Mouse (Mus musculus) E14TG2a.4 (cell line): ENCODE data around the gene Zc2hc1c.

ENCODE experiments used
- H3K27me3 ChIP-seq: 2 replicates; pipeline ENCODE4 v1.6.1; 2014; ENCODE audit warnings: low read length, control low read depth; ENCODE audit not compliant: insufficient read depth
- H3K36me3 ChIP-seq: 2 replicates; pipeline ENCODE4 v1.6.1; 2014; ENCODE audit warnings: low read length, control low read depth; ENCODE audit not compliant: insufficient read depth
- H3K4me1 ChIP-seq: replicated peaks from 2 replicates; pipeline ENCODE4 v1.6.1; 2014; ENCODE audit warnings: low read depth, low read length, control low read depth
- H3K4me3 ChIP-seq: replicated peaks from 2 replicates; pipeline ENCODE4 v1.5.1; 2014; ENCODE audit warnings: mild to moderate bottlenecking, low read length
- H3K9me3 ChIP-seq: 2 replicates; pipeline ENCODE4 v1.6.1; 2014; ENCODE audit warnings: low read length, control low read depth
- CTCF ChIP-seq: conservative IDR thresholded peaks from 2 replicates; pipeline ENCODE4 v1.5.1; 2014; ENCODE audit warnings: low read length
- NANOG ChIP-seq: IDR thresholded peaks from 2 replicates; pipeline ENCODE4 v1.6.1; 2014; ENCODE audit warnings: borderline replicate concordance, low read length, mixed read lengths
- POU5F1 ChIP-seq: IDR thresholded peaks from 2 replicates; pipeline ENCODE4 v1.6.1; 2014; ENCODE audit warnings: low read length, borderline replicate concordance

Gene Zc2hc1c

GRCm38 (mm10) chr12:85290633-85291032, 2.2 kb downstream of the Zc2hc1c start:
- peaks cover 34% of the 10 kb centered on the region for H3K4me1 ChIP-seq
- peak overlapping the region; percentile 80; the same call in 1 of the 2 replicates for H3K4me3 ChIP-seq
- peaks cover 14% of the 10 kb centered on the region for H3K9me3 ChIP-seq
- no peak for TF ChIP-seq NANOG
- TF ChIP-seq POU5F1 = no peak
- no peak for TF ChIP-seq CTCF
- H3K27me3 ChIP-seq = peaks cover 27% of the 10 kb centered on the region
- H3K36me3 ChIP-seq = no peaks in the 10 kb centered on the region

GRCm38 (mm10) chr12:85291541-85291940, 3.1 kb downstream of the Zc2hc1c start:
- Histone ChIP-seq H3K36me3 (no peaks in the 10 kb centered on the region), H3K9me3 (peaks cover 14% of the 10 kb centered on the region), H3K27me3 (peaks cover 30% of the 10 kb centered on the region), H3K4me1 (peaks cover 41% of the 10 kb centered on the region), H3K4me3 (no peak overlapping the region)
- TF ChIP-seq POU5F1 = no peak
- TF ChIP-seq CTCF = no peak
- no peak for TF ChIP-seq NANOG

DNA sequence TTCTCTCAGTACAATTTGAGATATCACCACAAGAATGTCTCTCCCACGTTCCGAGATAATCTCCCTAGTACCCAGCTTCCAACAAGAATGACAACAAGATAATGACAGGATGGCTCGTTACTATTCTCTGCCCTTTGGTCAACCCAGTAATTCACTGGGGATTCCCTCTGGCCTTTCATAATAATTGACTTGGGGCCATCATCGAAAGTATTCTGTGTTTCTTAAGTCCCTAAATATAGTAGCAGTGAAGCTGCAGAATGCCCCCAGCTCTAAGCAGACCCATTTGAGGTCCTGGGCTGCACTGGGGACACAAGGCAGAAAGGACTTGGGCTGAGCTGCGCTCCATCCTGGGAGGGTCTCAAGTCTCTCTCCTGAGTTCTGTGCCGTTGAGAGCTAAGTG, 3.9 kb downstream of the Zc2hc1c start:
- Histone ChIP-seq H3K36me3 (no peaks in the 10 kb centered on the region), H3K4me1 (peaks cover 44% of the 10 kb centered on the region), H3K4me3 (no peak overlapping the region), H3K27me3 (peaks cover 31% of the 10 kb centered on the region), H3K9me3 (peaks cover 14% of the 10 kb centered on the region)
- no peak for TF ChIP-seq NANOG
- no peak for TF ChIP-seq CTCF
- no peak for TF ChIP-seq POU5F1

GRCm38 (mm10) chr12:85292906-85293305, 4.5 kb downstream of the Zc2hc1c start:
- TF ChIP-seq NANOG = no peak
- TF ChIP-seq CTCF = no peak
- TF ChIP-seq POU5F1 = no peak
- Histone ChIP-seq H3K9me3 (peaks cover 14% of the 10 kb centered on the region), H3K4me1 (peaks cover 42% of the 10 kb centered on the region)

DNA sequence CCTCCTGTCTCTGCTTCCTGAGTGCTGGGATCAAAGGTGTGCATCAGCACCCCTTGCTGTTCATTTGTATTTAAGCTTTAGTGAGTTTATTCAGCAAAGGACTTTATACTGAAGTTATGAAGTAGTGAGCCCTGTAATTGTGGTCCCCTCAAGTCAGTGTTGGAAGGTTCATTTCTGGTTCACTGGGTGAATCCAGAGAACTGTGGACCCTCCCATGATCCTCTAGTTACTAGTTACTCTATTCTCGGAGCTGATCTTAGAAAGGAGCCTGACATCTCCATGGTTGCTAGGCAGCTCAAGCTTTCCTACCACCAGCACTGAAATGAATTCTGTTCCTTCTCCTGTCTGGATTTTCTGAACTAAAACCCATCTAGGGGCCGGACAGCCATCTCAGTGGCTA, 7.1 kb downstream of the Zc2hc1c start:
- Histone ChIP-seq H3K4me3 (no peak overlapping the region), H3K4me1 (peaks cover 24% of the 10 kb centered on the region)
- TF ChIP-seq POU5F1 = no peak
- TF ChIP-seq NANOG = no peak
- no peak for TF ChIP-seq CTCF

More at GRCm38 (mm10) chr12:85292906-85293305, 4.5 kb downstream of the Zc2hc1c start:
- H3K4me3 ChIP-seq = no peak overlapping the region
- no peaks in the 10 kb centered on the region for H3K36me3 ChIP-seq
- peaks cover 31% of the 10 kb centered on the region for H3K27me3 ChIP-seq

GRCm38 (mm10) chr12:85296915-85297314, 8.5 kb downstream of the Zc2hc1c start:
- TF ChIP-seq POU5F1 = no peak
- TF ChIP-seq NANOG = no peak
- no peak for TF ChIP-seq CTCF
- peaks cover 22% of the 10 kb centered on the region for H3K36me3 ChIP-seq
- peaks cover 19% of the 10 kb centered on the region for H3K4me1 ChIP-seq
- peaks cover 6% of the 10 kb centered on the region; the same call in 1 of the 2 replicates for H3K27me3 ChIP-seq
- 0 out of 2 replicates have a peak overlapping the region, but pooled peaks have one; percentile 68 for H3K4me3 ChIP-seq
- H3K9me3 ChIP-seq = peaks cover 14% of the 10 kb centered on the region

More for the DNA sequence above, 7.1 kb downstream of the Zc2hc1c start:
- Histone ChIP-seq H3K27me3 (peaks cover 11% of the 10 kb centered on the region), H3K9me3 (peaks cover 14% of the 10 kb centered on the region), H3K36me3 (peaks cover 8% of the 10 kb centered on the region)

- Histone ChIP-seq H3K4me3 (no peak overlapping the region), H3K36me3 (peaks cover 27% of the 10 kb centered on the region), H3K9me3 (peaks cover 14% of the 10 kb centered on the region), H3K27me3 (peaks cover 6% of the 10 kb centered on the region; the same call in 1 of the 2 replicates), H3K4me1 (peaks cover 19% of the 10 kb centered on the region)
- TF ChIP-seq POU5F1 (no peak), CTCF (no peak), NANOG (no peak)
These were observed 9.1 kb downstream of the Zc2hc1c start for GRCm38 (mm10) chr12:85297345-85297997.

DNA sequence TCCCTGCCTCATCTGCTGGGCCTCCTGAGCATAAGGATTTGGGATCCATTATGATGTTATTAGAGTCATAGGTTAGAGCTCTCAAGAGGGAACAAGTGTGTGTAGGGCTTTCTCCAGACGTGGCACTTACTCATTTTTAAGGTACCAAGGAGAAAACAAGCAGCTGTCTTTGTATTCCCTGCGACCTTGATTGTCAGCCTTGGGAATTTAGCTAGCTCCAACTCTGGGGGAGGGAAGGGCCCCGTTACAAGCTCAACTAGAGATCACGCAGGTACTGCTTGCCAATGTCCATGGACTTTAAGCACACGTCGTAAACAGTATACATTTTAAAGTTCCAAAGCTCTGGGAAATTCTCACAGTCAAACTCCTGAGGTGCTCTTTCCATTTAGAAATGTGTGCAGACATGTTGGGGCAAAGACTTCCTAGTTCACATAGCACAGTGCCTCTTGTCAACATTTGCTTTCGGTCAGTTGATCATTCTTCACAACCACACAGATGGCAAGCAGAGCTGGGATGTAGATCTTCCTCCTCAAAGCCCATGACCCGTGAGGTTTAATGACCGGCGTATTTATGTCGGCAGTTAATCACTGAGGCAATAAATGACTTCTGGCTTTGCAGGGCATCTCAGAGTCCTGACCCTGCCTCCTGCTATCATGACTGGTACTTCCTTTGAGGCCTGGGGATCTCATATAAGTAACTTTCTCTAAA, 9.9 kb downstream of the Zc2hc1c start:
- no peak for TF ChIP-seq POU5F1
- Histone ChIP-seq H3K4me3 (no peak overlapping the region), H3K9me3 (peaks cover 14% of the 10 kb centered on the region), H3K4me1 (peaks cover 19% of the 10 kb centered on the region), H3K36me3 (peaks cover 34% of the 10 kb centered on the region), H3K27me3 (peaks cover 6% of the 10 kb centered on the region; the same call in 1 of the 2 replicates)
